Mouse (Mus musculus) megakaryocyte-erythroid progenitor cell, adult 5-6 weeks (primary cell): Measurements from ENCODE around the gene Gm21789. TPM values are rescaled to one million over a fixed set of nuclear protein-coding genes. Genes with fewer than 3 reads are reported as not detected.
"Not testable (repeated sequence)": the region's sequence is repeated elsewhere in the genome, so short reads cannot be mapped to it uniquely, and the experiment has no call there.

ENCODE experiments used
- ATAC-seq: replicated peaks from 2 replicates; pipeline ENCODE4 v1.8.0; 2016; ENCODE audit warnings: mild to moderate bottlenecking, inconsistent platforms; ENCODE audit not compliant: severe bottlenecking, poor library complexity, low FRiP score, low TSS enrichment
- total RNA-seq, 2 experiments: library from RNA; stranded (forward) in 1 of 2; stranded (reverse) in 1 of 2; fragments of 200-1000, 215-1000 nt in 1 of 2; fragments of >200 nt in 1 of 2; fragmentation: Nextera tagmentation in 1 of 2; gene quantifications; 2 replicates each; pipeline ENCODE4 v1.2.3; 2014 to 2017

The Gm21789 gene
- not detected in 2 replicates for total RNA-seq (2014; fragmentation: Nextera tagmentation)
- not detected in 2 replicates for total RNA-seq (2017)

GRCm38 (mm10) chrX:32941468-32941867 lies at the start of gene Gm21789:
Gene Gm21789 (plus strand): TSS chrX:32941768.
- not testable (repeated sequence) for ATAC-seq

- not testable (repeated sequence) for ATAC-seq
Measured at GRCm38 (mm10) chrX:32894325-32894724, 47.2 kb upstream of the Gm21789 start, which contains the start of gene Btbd35f30. Gene Btbd35f30 (plus strand): TSS chrX:32894625.

- ATAC-seq, result not testable (repeated sequence)
Measured at GRCm38 (mm10) chrX:32973597-32973996, 32.0 kb downstream of the Gm21789 start, which contains the start of gene Btbd35f5. Gene Btbd35f5 (plus strand): TSS chrX:32973897.

Other genes starting within 250 kb of the Gm21789 start
- not detected in 2 replicates for gene Btbd35f21, start 215.7 kb upstream of the Gm21789 start, total RNA-seq (2014; fragmentation: Nextera tagmentation)
- not detected in 2 replicates for gene Btbd35f21, start 215.7 kb upstream of the Gm21789 start, total RNA-seq (2017)
- gene Btbd35f30, start 47.1 kb upstream of the Gm21789 start, total RNA-seq (2014; fragmentation: Nextera tagmentation), result not detected in 2 replicates
- gene Btbd35f30, start 47.1 kb upstream of the Gm21789 start, total RNA-seq (2017), result not detected in 2 replicates
- gene Btbd35f5, start 32.1 kb downstream of the Gm21789 start, total RNA-seq (2014; fragmentation: Nextera tagmentation), result not detected in 2 replicates
- gene Btbd35f5, start 32.1 kb downstream of the Gm21789 start, total RNA-seq (2017), result not detected in 2 replicates